Mouse (Mus musculus) olfactory bulb, adult 2 months (tissue): ENCODE data around the gene Duoxa2. TPM values are rescaled to one million over a fixed set of nuclear protein-coding genes. Genes with fewer than 3 reads are reported as not detected.

Experiments used
- H3K27ac ChIP-seq: fragments of 200-500 bp; 2 replicates; pipeline ENCODE4 v1.5.1; 2012; ENCODE audit warnings: low read depth, low read length; ENCODE audit not compliant: insufficient read depth
- H3K4me1 ChIP-seq: fragments of 200-500 bp; 2 replicates; pipeline ENCODE4 v1.6.1; 2012; ENCODE audit warnings: low read length; ENCODE audit not compliant: control insufficient read depth, insufficient read depth
- H3K4me3 ChIP-seq: fragments of 200-500 bp; 2 replicates; pipeline ENCODE4 v1.5.1; 2012; ENCODE audit warnings: mild to moderate bottlenecking, low read depth, low read length, moderate library complexity; ENCODE audit not compliant: insufficient read depth
- CTCF ChIP-seq: fragments of 200-500 bp; IDR thresholded peaks from 2 replicates; pipeline ENCODE4 v1.5.1; 2012; ENCODE audit warnings: low read depth, mild to moderate bottlenecking, low read length, moderate library complexity; ENCODE audit not compliant: insufficient read depth
- POLR2A ChIP-seq: fragments of 200-500 bp; IDR thresholded peaks from 2 replicates; pipeline ENCODE4 v1.6.1; 2012; ENCODE audit warnings: mild to moderate bottlenecking, low read depth, low read length, moderate library complexity; ENCODE audit not compliant: insufficient read depth
- WGBS: fragments of 180-500 bp; shearing (Covaris S2); methylation state at CpG from one replicate; pipeline ENCODE4 v1.1.7; 2018; 5-methylcytosine and 5-hydroxymethylcytosine counted together
- polyA plus RNA-seq: library from polyadenylated mRNA; stranded (reverse); fragments of >200 nt; gene quantifications from 2 replicates; pipeline ENCODE4 v1.2.4, GENCODE M21; 2012; ENCODE audit warnings: low replicate concordance; ENCODE audit not compliant: missing spikeins, insufficient read depth, insufficient read length

Gene Duoxa2
- polyA plus RNA-seq, 1 experiment: not detected

DNA sequence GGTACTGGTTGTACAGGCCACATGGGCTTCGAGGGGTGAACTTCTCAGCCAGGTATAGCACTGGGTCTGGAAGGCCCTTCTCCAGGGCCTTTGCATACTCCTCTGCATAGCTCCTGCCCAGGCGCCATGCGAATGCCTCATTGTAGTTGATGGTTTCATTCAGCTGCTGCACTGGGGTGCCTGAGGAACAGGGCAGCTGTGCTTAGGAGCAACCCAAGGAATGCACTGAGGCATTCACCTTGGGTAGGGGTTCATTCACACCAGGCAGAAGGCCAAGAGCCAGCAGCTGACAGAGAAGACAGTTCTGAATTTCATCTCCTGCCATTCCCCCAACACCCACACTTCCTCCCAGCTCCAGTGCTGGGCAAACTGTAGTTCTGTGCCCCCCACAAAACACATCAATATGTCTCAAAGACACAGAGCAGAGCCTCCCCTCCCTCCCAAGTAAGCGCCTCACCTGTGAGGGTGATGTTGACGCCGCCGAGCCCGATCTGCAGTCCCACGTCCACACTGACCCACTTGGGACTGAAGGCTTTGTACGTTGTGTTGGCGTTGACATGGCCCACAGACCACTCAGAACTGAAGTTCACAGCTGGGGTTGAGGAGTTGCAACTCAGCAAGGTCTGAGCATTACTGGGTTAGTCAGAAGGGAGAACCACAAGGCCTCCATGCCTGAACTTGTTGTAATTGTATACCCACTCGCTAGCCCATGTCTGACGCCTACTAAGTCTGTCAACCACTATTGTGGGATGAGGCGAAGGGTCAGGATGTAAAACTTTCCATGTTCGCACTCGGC lies 6.6 kb downstream of the Duoxa2 start:
- no peak overlapping the region for H3K27ac ChIP-seq
- 89% methylated on average over 16 of the region's 16 CpGs for WGBS
- peaks cover 19% of the 10 kb centered on the region for H3K4me1 ChIP-seq
- TF ChIP-seq CTCF (no peak), POLR2A (no peak)
- no peak overlapping the region for H3K4me3 ChIP-seq

- TF ChIP-seq POLR2A (no peak), CTCF (no peak)
- no peak overlapping the region for H3K4me3 ChIP-seq
- WGBS: 24% methylated on average over 4 of the region's 4 CpGs
Measured at GRCm38 (mm10) chr2:122306184-122306583, 7.5 kb downstream of the Duoxa2 start.

GRCm38 (mm10) chr2:122309647-122310046 lies 10.9 kb downstream of the Duoxa2 start:
- 37% methylated on average over 3 of the region's 3 CpGs for WGBS
- Histone ChIP-seq H3K4me1 (peaks cover 18% of the 10 kb centered on the region), H3K27ac (no peak overlapping the region), H3K4me3 (no peak overlapping the region)
- TF ChIP-seq CTCF: no peak
- TF ChIP-seq POLR2A: no peak

More at GRCm38 (mm10) chr2:122306184-122306583, 7.5 kb downstream of the Duoxa2 start:
- H3K27ac ChIP-seq: no peak overlapping the region
- peaks cover 16% of the 10 kb centered on the region for H3K4me1 ChIP-seq

DNA sequence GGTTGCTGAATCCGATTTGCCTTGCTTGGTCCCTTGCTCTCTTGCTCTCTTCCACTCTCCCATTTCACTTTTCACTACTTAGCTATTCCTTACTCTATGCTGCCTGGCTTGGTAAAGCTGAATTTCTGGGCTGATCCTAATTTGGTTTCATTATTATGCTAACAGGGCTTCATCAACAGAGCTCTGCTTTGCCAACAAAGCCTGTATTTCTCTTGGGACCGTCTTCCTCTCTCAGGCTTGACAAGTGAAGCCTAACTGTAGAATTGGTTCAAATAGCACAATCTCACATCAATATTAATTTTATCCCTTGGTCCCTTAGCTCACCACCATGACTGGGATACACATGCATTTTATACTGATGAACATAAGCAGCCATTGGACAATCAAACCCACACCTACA lies 12.9 kb downstream of the Duoxa2 start:
- Histone ChIP-seq H3K4me1 (peaks cover 14% of the 10 kb centered on the region), H3K27ac (no peak overlapping the region), H3K4me3 (no peak overlapping the region)
- TF ChIP-seq POLR2A (no peak), CTCF (no peak)
- 44% methylated on average over 2 of the region's 2 CpGs for WGBS

DNA sequence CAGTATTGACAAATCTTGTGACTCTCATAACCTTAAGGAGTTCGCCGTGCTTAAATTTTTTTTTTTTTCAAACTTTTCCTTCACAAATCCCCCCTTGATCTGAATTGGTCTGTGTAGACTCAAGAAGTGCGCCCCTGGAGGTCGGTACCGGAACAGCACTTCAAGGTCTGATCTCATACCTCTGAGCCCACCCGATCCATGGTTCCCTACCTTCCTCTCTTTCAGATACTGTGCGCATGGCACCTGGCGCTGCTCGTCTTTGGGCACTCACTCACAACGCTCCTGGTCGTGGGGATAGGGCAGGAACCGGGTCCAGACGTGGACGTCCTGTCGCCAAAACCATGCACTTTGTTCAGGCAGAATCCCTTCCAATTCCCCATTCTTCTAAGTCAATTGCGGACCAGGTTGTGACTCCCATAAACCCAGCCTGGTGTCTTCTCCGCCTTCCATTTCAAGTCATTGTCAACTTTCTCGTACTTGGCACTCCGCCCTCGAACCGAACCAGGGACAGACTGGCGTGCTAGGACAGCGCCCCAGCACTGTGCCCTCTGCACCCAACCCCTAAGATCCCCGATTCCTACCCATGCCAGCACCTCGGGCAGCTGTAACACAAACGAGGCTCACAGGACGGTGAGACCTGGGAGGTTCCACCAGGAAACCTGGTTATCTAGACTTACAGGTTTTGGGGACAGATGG lies 14.2 kb downstream of the Duoxa2 start:
- Histone ChIP-seq H3K4me3 (no peak overlapping the region), H3K27ac (no peak overlapping the region), H3K4me1 (peaks cover 10% of the 10 kb centered on the region)
- TF ChIP-seq POLR2A (no peak), CTCF (peak; percentile 59; the same call in 1 of the 2 replicates)
- WGBS: 4% methylated on average over 27 of the region's 27 CpGs

- Histone ChIP-seq H3K27ac (no peak within 1 kb of the TSS), H3K4me1 (peaks cover 10% of the 10 kb centered on the region), H3K4me3 (0 out of 2 replicates have a peak within 1 kb of the TSS, but pooled peaks have one; percentile 3)
- TF ChIP-seq CTCF: no peak
- TF ChIP-seq POLR2A: no peak
- 9% methylated on average over 24 of the region's 24 CpGs for WGBS
Measured at GRCm38 (mm10) chr2:122313536-122313935, 14.8 kb downstream of the Duoxa2 start, which contains the start of gene Duoxa1. Gene Duoxa1 (minus strand): TSS chr2:122313730.

DNA sequence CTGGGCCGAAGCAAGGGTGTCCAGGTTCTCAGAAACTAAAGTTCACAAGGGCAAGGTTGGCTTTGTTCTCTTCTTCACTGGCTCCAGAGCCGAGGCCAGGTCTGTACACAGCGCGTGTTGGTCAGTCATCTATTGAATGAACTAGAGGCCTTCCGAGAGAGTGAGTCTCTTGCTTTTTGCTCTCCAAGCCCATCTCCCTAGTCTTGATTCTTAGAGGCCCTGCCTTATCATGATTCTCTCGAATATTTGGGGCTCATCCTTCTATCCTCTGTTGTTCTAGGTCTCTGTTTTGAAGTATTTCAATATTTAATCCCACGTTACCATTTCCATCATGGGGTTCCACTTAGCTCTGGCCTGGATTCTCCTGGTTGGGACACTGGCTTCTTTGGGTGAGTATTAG lies 16.7 kb downstream of the Duoxa2 start, which contains the start of gene Duox1:
Gene Duox1, plus strand, starts transcription at position 301 of the 400 bp plus-strand sequence.
- H3K27ac ChIP-seq: no peak within 1 kb of the TSS
- no peak for TF ChIP-seq POLR2A
- TF ChIP-seq CTCF: no peak
- 89% methylated on average over 7 of the region's 7 CpGs for WGBS

DNA sequence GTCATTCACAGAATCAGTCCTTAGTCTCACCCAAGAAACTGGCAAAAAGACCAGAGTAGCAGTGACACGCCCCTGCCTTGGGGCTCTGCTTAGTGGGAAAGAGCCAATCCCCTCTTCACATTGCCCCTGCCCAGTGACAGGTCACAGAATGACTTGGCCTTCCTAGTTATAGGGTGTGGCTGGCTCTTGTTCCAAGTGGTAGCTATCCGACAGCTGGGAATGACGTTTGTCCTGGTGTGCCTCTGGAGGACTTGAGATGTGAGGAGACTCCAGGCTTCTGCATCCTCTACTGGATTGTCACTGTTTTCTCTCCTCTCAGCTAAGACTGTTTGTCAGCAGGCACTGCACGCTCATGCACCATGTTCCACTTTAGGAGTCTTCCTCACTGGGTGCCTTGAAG lies 18.7 kb downstream of the Duoxa2 start:
- 82% methylated on average over 4 of the region's 4 CpGs for WGBS
- no peak overlapping the region for H3K27ac ChIP-seq
- peaks cover 10% of the 10 kb centered on the region for H3K4me1 ChIP-seq
- H3K4me3 ChIP-seq: no peak overlapping the region
- no peak for TF ChIP-seq POLR2A
- no peak for TF ChIP-seq CTCF

More for the DNA sequence above, 16.7 kb downstream of the Duoxa2 start, which contains the start of gene Duox1:
- peaks cover 10% of the 10 kb centered on the region for H3K4me1 ChIP-seq
- H3K4me3 ChIP-seq: no peak within 1 kb of the TSS

DNA sequence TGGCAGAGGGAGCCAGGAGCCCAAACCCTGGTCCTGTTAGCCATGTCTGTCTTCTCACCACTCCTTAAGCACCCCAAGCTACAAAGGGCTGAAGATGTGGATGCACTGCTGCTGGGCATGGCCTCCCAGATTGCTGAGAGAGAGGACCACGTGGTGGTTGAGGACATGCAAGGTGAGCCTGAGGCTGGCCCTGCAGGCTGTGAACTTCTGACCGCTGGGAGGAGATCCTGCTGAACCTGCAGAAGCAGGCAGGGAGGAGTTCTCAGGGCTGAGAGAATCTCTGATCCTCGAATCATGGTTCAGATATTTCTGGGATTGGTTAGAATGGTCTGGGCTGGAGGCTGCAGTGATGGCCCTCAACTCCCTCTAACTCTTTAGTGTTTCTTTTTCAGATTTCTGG lies 25.3 kb downstream of the Duoxa2 start:
- no peak for TF ChIP-seq CTCF
- no peak for TF ChIP-seq POLR2A
- H3K4me3 ChIP-seq: no peak overlapping the region
- no peak overlapping the region for H3K27ac ChIP-seq
- 70% methylated on average over 3 of the region's 3 CpGs for WGBS
- no peaks in the 10 kb centered on the region for H3K4me1 ChIP-seq
